Mouse (Mus musculus): ENCODE results near the gene Il15ra.

Il15ra gene

GRCm38 (mm10) chr2:11778087-11778823 lies 73.2 kb downstream of the Il15ra start:
- peak; percentile 81 for DNase-seq (ENCODE audit: low spot score)

Measured in spleen, adult 12 weeks (tissue).